Mouse (Mus musculus): Measurements from ENCODE around the gene Nectin3. TPM values are rescaled to one million over a fixed set of nuclear protein-coding genes. Genes with fewer than 3 reads are reported as not detected.

The Nectin3 gene
- polyA plus RNA-seq, 1 experiment from 2014 or later: 59.0 TPM

DNA sequence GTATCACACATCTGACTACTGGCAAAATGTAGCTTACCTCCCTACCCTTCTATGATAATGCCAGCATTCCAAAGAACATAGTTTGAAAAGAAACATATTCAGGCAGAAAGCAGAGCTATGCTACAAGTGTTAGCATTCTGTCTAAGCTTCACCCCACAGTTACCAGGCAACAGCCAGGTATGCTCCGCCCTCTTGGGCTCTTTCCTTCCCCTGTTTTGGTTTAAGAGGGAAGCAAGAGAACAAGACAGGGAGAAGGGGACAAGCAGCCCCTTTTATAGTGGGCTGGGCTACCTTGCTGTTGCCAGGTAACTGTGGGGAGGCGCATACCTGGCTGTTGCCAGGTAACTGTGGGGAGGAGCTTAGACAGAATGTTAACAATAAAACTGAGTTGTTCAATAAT is 4.0 kb upstream of the Nectin3 start:
- no peak overlapping the region for H3K9ac ChIP-seq (ENCODE audit: low read length)
- ATAC-seq (ENCODE audit: low FRiP score): no peak
- peak; percentile 65 for DNase-seq (ENCODE audit: low spot score, missing footprints)
- no peaks in the 10 kb centered on the region for H3K9me3 ChIP-seq (ENCODE audit: control insufficient read depth, low read length)
- no peak overlapping the region for H3K27ac ChIP-seq (ENCODE audit: low read depth, low read length)
- H3K36me3 ChIP-seq (ENCODE audit: control insufficient read depth, insufficient read depth, low read length): no peaks in the 10 kb centered on the region
- no peak overlapping the region for H3K4me3 ChIP-seq (ENCODE audit: low read depth, low read length)
- WGBS: 81% methylated on average over 2 of the region's 2 CpGs
- H3K27me3 ChIP-seq (ENCODE audit: control insufficient read depth, insufficient read depth, low read length): no peaks in the 10 kb centered on the region
- peaks cover 3% of the 10 kb centered on the region; the same call in 1 of the 2 replicates for H3K4me1 ChIP-seq (ENCODE audit: control insufficient read depth, insufficient read depth, low read length)
- H3K4me2 ChIP-seq: no peak overlapping the region

DNA sequence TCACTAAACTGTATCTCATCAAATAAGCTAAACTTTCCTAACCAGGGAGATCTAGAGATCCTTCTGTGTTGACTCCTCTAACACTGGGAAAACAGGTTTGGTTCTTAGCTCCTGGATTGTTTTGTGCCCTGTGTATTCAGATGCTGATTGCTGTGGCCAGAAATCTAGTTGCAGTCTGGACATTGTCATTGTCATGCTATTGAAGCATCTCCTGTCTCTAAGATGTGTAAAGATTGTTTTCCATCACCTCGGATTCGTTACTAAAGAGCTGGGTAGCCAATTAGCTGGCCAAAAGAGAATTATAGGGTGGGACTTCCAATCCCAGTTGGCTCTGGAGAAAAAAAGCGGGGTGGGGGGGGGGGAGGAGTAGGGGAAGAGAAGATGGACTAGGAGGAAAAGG is 2.4 kb upstream of the Nectin3 start:
- ATAC-seq (ENCODE audit: low FRiP score) (no peak), DNase-seq (ENCODE audit: low spot score, missing footprints) (peak; percentile 47)
- Histone ChIP-seq H3K4me1 (ENCODE audit: control insufficient read depth, insufficient read depth, low read length) (peaks cover 3% of the 10 kb centered on the region; the same call in 1 of the 2 replicates), H3K9ac (ENCODE audit: low read length) (no peak overlapping the region), H3K4me3 (ENCODE audit: low read depth, low read length) (no peak overlapping the region), H3K27ac (ENCODE audit: low read depth, low read length) (no peak overlapping the region), H3K36me3 (ENCODE audit: control insufficient read depth, insufficient read depth, low read length) (no peaks in the 10 kb centered on the region; the same call in 1 of the 2 replicates), H3K9me3 (ENCODE audit: control insufficient read depth, low read length) (no peaks in the 10 kb centered on the region), H3K27me3 (ENCODE audit: control insufficient read depth, insufficient read depth, low read length) (no peaks in the 10 kb centered on the region), H3K4me2 (no peak overlapping the region)
- 68% methylated on average over 3 of the region's 3 CpGs for WGBS

DNA sequence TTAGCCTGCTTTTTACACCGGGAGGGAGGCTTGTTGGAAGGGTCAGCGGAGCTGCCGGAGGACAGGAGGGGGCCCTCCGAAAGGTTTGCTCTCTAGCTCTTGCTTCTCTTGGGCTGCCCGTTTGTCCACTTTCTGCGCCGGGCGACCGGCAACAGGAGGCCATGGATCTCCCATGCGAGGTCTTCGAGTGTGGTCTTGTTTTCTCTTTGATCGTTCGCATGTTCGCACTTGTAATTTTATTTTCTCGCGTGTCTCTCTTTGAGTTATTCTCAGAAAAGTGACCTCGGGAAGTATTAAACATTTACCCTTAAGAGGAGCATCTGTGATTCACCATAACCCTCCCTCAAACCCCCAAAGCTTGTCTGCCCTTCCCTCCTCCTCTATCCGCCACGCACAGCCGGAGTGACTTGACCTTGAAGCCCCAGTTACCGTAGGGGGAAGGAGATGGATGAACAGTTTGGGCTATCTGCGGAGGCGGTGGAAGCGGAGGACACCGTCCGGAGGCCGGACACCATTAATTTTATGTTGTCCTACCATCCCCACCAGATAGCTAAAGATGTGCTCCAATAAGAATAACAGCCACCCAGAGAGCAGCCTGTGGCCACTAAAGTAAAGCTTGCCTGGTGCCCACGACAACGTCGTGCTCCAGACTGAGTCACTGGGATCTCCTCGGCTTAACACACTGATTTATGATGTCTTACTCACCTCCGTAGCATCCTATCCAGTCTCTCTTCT is 472 bp downstream of the Nectin3 start:
- Histone ChIP-seq H3K4me2 (peak overlapping the region; percentile 54), H3K9me3 (ENCODE audit: control insufficient read depth, low read length) (no peaks in the 10 kb centered on the region), H3K9ac (ENCODE audit: low read length) (peak overlapping the region; percentile 98), H3K27ac (ENCODE audit: low read depth, low read length) (peak overlapping the region; percentile 90), H3K4me1 (ENCODE audit: control insufficient read depth, insufficient read depth, low read length) (peaks cover 10% of the 10 kb centered on the region; the same call in 1 of the 2 replicates), H3K36me3 (ENCODE audit: control insufficient read depth, insufficient read depth, low read length) (no peaks in the 10 kb centered on the region; the same call in 1 of the 2 replicates), H3K27me3 (ENCODE audit: control insufficient read depth, insufficient read depth, low read length) (no peaks in the 10 kb centered on the region), H3K4me3 (ENCODE audit: low read depth, low read length) (peak overlapping the region; percentile 92)
- peak; percentile 96 for DNase-seq (ENCODE audit: low spot score, missing footprints)
- WGBS: under 1% methylated on average over 32 of the region's 32 CpGs
- no peak for ATAC-seq (ENCODE audit: low FRiP score)

DNA sequence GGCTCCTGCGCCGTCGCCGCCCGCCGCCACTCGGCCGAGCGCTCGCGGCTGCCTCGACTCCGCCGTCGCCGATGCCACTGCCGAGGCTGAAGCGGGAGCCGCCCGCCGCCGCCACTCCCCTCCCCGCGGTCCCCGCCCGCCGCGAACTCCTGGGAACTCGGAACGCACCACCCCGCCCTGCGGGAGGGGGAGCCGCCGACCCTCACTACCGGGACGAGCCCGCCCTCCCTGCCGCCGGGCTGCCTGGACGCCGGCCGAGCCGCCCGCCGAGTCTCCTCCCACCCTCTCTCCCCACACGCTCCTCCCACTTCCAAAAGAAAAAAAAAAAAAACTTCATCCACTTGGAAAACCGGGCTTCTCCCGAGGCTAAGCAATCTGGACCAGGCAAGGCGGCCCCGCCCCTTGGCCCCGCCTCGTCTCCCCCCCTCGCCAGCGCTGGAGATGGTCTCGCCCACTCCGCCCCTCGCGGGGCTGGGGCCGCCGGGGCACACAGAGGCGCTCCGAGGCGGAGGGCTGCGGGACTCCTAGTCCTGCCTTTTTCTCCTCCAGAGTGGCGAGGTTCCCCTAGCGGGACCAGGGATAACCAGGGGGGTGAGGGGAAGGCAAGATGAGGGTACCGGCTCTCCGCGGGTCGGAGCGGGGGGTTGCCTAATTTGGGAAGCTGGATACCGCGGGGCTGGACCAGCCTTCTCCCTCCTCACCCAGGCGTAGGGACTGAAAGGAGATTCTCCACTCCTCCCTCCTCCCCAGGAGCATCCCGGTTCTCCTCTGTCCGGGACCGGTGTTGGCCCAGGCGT is 1.2 kb downstream of the Nectin3 start:
- H3K9me3 ChIP-seq (ENCODE audit: control insufficient read depth, low read length): no peaks in the 10 kb centered on the region; the same call in 1 of the 2 replicates
- peak overlapping the region; percentile 54 for H3K4me2 ChIP-seq
- ATAC-seq (ENCODE audit: low FRiP score) (peak; percentile 97), DNase-seq (ENCODE audit: low spot score, missing footprints) (peak; percentile 99)
- peak overlapping the region; percentile 92 for H3K4me3 ChIP-seq (ENCODE audit: low read depth, low read length)
- peak overlapping the region; percentile 90 for H3K27ac ChIP-seq (ENCODE audit: low read depth, low read length)
- H3K9ac ChIP-seq (ENCODE audit: low read length): peak overlapping the region; percentile 98
- WGBS: under 1% methylated on average over 53 of the region's 78 CpGs
- H3K4me1 ChIP-seq (ENCODE audit: control insufficient read depth, insufficient read depth, low read length): peaks cover 10% of the 10 kb centered on the region; the same call in 1 of the 2 replicates
- no peaks in the 10 kb centered on the region; the same call in 1 of the 2 replicates for H3K36me3 ChIP-seq (ENCODE audit: control insufficient read depth, insufficient read depth, low read length)
- H3K27me3 ChIP-seq (ENCODE audit: control insufficient read depth, insufficient read depth, low read length): no peaks in the 10 kb centered on the region

DNA sequence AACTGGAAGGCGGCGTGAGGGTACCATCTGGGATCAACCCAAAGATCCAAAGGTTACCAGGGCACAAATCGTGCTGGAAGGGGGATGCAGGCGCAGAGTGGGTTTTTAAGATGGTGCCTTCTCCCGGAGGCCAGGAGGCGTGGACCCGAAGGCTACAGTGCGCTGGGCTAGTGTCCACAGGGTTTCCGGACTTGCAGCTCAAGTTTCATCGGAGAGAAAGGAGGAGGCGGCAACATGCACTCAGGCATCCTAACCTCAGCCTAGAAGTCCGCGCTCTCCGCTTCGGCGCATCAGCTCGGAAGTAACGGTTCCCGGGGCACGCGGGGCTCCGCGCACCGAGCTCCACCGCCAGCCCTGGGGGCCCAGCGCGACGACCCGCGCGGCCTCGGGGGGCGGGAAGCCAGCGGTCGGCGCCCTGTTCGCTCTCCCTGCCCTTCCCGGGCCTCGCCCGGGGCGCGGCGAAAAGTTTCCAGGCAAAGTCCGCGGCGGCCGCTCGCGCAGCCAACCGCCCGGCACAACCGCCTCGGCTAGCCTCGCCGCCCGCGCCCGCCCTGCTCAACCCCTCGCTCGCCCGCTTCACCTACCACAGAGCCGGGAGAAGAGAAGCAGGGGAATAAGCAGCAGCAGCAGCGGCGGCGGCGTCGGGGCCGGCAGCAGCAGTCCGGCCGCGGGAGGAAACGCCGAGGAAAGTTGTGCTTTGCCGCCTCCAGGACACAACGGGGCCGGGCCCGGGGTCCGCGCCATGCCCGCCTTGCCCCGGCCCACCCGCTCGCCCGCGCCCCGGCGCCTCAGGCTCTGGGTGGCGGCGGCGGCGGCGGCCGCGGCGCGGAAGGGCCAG is 2.1 kb downstream of the Nectin3 start:
- peak; percentile 96 for DNase-seq (ENCODE audit: low spot score, missing footprints)
- peak overlapping the region; percentile 54 for H3K4me2 ChIP-seq
- peak overlapping the region; percentile 98 for H3K9ac ChIP-seq (ENCODE audit: low read length)
- peak overlapping the region; percentile 92 for H3K4me3 ChIP-seq (ENCODE audit: low read depth, low read length)
- H3K9me3 ChIP-seq (ENCODE audit: control insufficient read depth, low read length): no peaks in the 10 kb centered on the region; the same call in 1 of the 2 replicates
- H3K36me3 ChIP-seq (ENCODE audit: control insufficient read depth, insufficient read depth, low read length): no peaks in the 10 kb centered on the region; the same call in 1 of the 2 replicates
- H3K27me3 ChIP-seq (ENCODE audit: control insufficient read depth, insufficient read depth, low read length): no peaks in the 10 kb centered on the region
- H3K27ac ChIP-seq (ENCODE audit: low read depth, low read length): peak overlapping the region; percentile 90
- peak; percentile 41 for ATAC-seq (ENCODE audit: low FRiP score)
- under 1% methylated on average over 76 of the region's 96 CpGs for WGBS
- H3K4me1 ChIP-seq (ENCODE audit: control insufficient read depth, insufficient read depth, low read length): peaks cover 10% of the 10 kb centered on the region; the same call in 1 of the 2 replicates

DNA sequence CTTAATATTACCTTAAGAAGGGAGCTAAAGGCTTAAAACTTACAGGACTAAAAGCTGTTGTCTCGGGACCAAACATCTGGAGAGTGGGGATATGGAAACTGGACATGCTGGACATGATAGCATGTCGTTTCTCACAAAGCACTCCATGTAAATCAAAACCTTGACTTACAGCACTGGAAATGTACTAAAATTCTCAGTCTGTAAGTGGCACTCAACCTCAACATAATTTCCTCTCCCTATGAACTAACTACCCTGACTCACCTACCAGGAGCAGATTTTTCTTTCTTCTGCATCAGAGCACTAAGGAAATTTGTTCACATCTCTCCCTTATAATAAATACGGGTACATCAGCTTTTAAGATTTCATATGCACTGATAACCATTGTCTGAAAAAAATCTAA is 3.1 kb downstream of the Nectin3 start:
- H3K9me3 ChIP-seq (ENCODE audit: control insufficient read depth, low read length): no peaks in the 10 kb centered on the region; the same call in 1 of the 2 replicates
- H3K4me1 ChIP-seq (ENCODE audit: control insufficient read depth, insufficient read depth, low read length): peaks cover 10% of the 10 kb centered on the region; the same call in 1 of the 2 replicates
- H3K27me3 ChIP-seq (ENCODE audit: control insufficient read depth, insufficient read depth, low read length): no peaks in the 10 kb centered on the region
- H3K9ac ChIP-seq (ENCODE audit: low read length): peak overlapping the region; percentile 98
- no peaks in the 10 kb centered on the region; the same call in 1 of the 2 replicates for H3K36me3 ChIP-seq (ENCODE audit: control insufficient read depth, insufficient read depth, low read length)
- peak overlapping the region; percentile 92 for H3K4me3 ChIP-seq (ENCODE audit: low read depth, low read length)
- DNase-seq (ENCODE audit: low spot score, missing footprints) (peak; percentile 87), ATAC-seq (ENCODE audit: low FRiP score) (no peak)
- no peak overlapping the region for H3K27ac ChIP-seq (ENCODE audit: low read depth, low read length)
- peak overlapping the region; percentile 54 for H3K4me2 ChIP-seq
- WGBS: 27% methylated on average over 3 of the region's 3 CpGs

DNA sequence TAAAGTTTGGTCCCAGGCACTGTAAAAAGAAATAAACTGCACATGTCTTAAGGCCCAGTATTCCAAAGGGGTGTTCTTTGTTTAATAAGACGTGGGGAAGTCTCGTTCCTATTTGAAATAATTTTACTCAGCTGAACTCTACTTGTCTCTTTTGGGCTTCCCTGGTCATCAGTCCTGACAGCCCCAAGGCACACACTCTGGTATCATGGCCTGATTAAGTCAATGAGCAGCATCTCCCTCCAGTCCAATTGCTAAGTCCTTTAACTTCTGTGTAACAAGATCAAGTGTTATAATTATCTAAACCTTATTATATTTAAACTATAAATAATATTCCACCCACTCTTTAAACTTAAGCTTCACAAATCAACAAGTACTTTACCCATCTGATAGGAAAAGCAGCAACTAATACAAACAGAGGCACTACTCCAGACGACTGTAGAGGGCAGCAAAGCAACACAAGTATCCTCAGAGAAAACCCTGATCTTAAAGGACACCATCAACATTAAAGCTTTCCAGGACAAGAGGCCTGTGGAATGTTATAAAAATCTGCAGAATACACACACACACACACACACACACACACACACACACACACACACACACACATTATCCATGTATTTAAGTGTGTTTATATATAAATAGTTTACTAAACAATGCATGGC is 10.8 kb downstream of the Nectin3 start:
- no peaks in the 10 kb centered on the region; the same call in 1 of the 2 replicates for H3K9me3 ChIP-seq (ENCODE audit: control insufficient read depth, low read length)
- H3K36me3 ChIP-seq (ENCODE audit: control insufficient read depth, insufficient read depth, low read length): no peaks in the 10 kb centered on the region
- H3K27me3 ChIP-seq (ENCODE audit: control insufficient read depth, insufficient read depth, low read length): no peaks in the 10 kb centered on the region
- H3K4me1 ChIP-seq (ENCODE audit: control insufficient read depth, insufficient read depth, low read length): no peaks in the 10 kb centered on the region
- 56% methylated on average over 3 of the region's 3 CpGs for WGBS
- DNase-seq (ENCODE audit: low spot score, missing footprints) (no peak), ATAC-seq (ENCODE audit: low FRiP score) (peak; percentile 83)
- H3K4me2 ChIP-seq: no peak overlapping the region
- no peak overlapping the region for H3K4me3 ChIP-seq (ENCODE audit: low read depth, low read length)
- no peak overlapping the region for H3K9ac ChIP-seq (ENCODE audit: low read length)
- no peak overlapping the region for H3K27ac ChIP-seq (ENCODE audit: low read depth, low read length)

DNA sequence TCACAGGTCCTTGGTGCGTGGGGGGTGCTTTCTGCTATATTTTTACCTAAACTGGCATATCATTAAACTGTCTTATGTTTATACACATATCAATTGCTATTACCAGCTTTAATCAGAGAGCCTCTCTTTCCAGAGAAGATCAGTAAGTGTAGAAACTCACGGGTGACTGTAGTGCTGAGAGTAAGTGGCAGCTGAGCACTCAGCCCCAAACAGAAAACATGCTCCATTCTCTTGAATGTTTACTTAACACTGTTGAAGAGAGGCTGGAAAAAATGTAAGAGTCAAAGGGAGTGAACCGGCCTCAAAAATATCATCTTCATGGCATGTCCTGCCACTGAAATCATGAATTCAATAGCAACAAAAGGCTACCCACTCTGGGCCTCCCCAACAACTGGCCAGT is 21.0 kb downstream of the Nectin3 start:
- 90% methylated on average over 3 of the region's 3 CpGs for WGBS
- no peak for ATAC-seq (ENCODE audit: low FRiP score)

More for the DNA sequence above, 21.0 kb downstream of the Nectin3 start:
- H3K27ac ChIP-seq (ENCODE audit: low read depth, low read length): no peak overlapping the region
- H3K9me3 ChIP-seq (ENCODE audit: control insufficient read depth, low read length): no peaks in the 10 kb centered on the region; the same call in 1 of the 2 replicates
- H3K9ac ChIP-seq (ENCODE audit: low read length): no peak overlapping the region
- no peak overlapping the region for H3K4me3 ChIP-seq (ENCODE audit: low read depth, low read length)
- no peak overlapping the region for H3K4me2 ChIP-seq
- no peak for DNase-seq (ENCODE audit: low spot score, missing footprints)
- no peaks in the 10 kb centered on the region for H3K36me3 ChIP-seq (ENCODE audit: control insufficient read depth, insufficient read depth, low read length)
- H3K27me3 ChIP-seq (ENCODE audit: control insufficient read depth, insufficient read depth, low read length): no peaks in the 10 kb centered on the region
- no peaks in the 10 kb centered on the region for H3K4me1 ChIP-seq (ENCODE audit: control insufficient read depth, insufficient read depth, low read length)
